Mouse (Mus musculus) spleen, postnatal 36 days (tissue): ENCODE data around the gene Sergef.

Experiments
- DNase-seq, 2 experiments: peaks; one replicate each; pipeline ENCODE4 v3.0.0; 2022; ENCODE audit warnings: low spot score in 2 of 2, mixed read lengths in 1 of 2

The Sergef gene

GRCm38 (mm10) chr7:46448922-46449645 is 190.5 kb downstream of the Sergef start:
- DNase-seq = no peak

- no peak for DNase-seq
Measured at GRCm38 (mm10) chr7:46447473-46448165, 192.0 kb downstream of the Sergef start.

GRCm38 (mm10) chr7:46445896-46446295 is 193.7 kb downstream of the Sergef start:
- no peak for DNase-seq

- DNase-seq = no peak
Measured at GRCm38 (mm10) chr7:46443163-46443562, 196.4 kb downstream of the Sergef start.

GRCm38 (mm10) chr7:46438537-46439141 is 201.0 kb downstream of the Sergef start:
- no peak for DNase-seq

- DNase-seq = no peak
Measured at GRCm38 (mm10) chr7:46435833-46436232, 203.8 kb downstream of the Sergef start.

GRCm38 (mm10) chr7:46433874-46434273 is 205.7 kb downstream of the Sergef start:
- no peak for DNase-seq

GRCm38 (mm10) chr7:46425012-46425411 is 214.6 kb downstream of the Sergef start:
- no peak for DNase-seq

GRCm38 (mm10) chr7:46423951-46424350 is 215.7 kb downstream of the Sergef start:
- DNase-seq = no peak

- peak; percentile 60 to 63 for DNase-seq
Measured at GRCm38 (mm10) chr7:46422764-46423412, 216.7 kb downstream of the Sergef start.

- DNase-seq = no peak
Measured at GRCm38 (mm10) chr7:46422052-46422763, 217.4 kb downstream of the Sergef start.

- DNase-seq = no peak
Measured at GRCm38 (mm10) chr7:46421535-46421934, 218.1 kb downstream of the Sergef start.

- no peak for DNase-seq
Measured at GRCm38 (mm10) chr7:46418102-46418622, 221.4 kb downstream of the Sergef start.

GRCm38 (mm10) chr7:46417467-46417866 is 222.1 kb downstream of the Sergef start:
- DNase-seq = no peak

GRCm38 (mm10) chr7:46415818-46416425 is 223.7 kb downstream of the Sergef start:
- no peak for DNase-seq

GRCm38 (mm10) chr7:46413959-46414725 is 225.5 kb downstream of the Sergef start:
- no peak for DNase-seq

GRCm38 (mm10) chr7:46412823-46413222 is 226.8 kb downstream of the Sergef start:
- no peak for DNase-seq

- no peak for DNase-seq
Measured at GRCm38 (mm10) chr7:46410727-46411126, 228.9 kb downstream of the Sergef start.

GRCm38 (mm10) chr7:46409204-46409789 is 230.3 kb downstream of the Sergef start:
- peak; percentile 76 to 77 for DNase-seq

- DNase-seq = no peak
Measured at GRCm38 (mm10) chr7:46408606-46409005, 231.0 kb downstream of the Sergef start.
